Mouse (Mus musculus): ENCODE data around the gene Taok1. TPM values are rescaled to one million over a fixed set of nuclear protein-coding genes. Genes with fewer than 3 reads are reported as not detected.
"Not testable (repeated sequence)": the region's sequence is repeated elsewhere in the genome, so short reads cannot be mapped to it uniquely, and the experiment has no call there.

The Taok1 gene
- polyA plus RNA-seq, 1 experiment from 2014 or later = 11.8 TPM

- Histone ChIP-seq H3K4me1 (replicated peaks; ENCODE audit: control insufficient read depth, insufficient read depth) (no peaks in the 10 kb centered on the region), H3K9ac (ENCODE audit: low read length) (no peak overlapping the region), H3K4me3 (ENCODE audit: low read depth, low read length) (no peak overlapping the region), H3K27me3 (ENCODE audit: control insufficient read depth, insufficient read depth, low read length) (no peaks in the 10 kb centered on the region), H3K36me3 (ENCODE audit: control insufficient read depth, insufficient read depth, low read length) (no peaks in the 10 kb centered on the region), H3K4me2 (replicated peaks; ENCODE audit: low read depth) (no peak overlapping the region), H3K27ac (replicated peaks) (no peak overlapping the region), H3K9me3 (ENCODE audit: control insufficient read depth, low read length) (no peaks in the 10 kb centered on the region)
- TF ChIP-seq CTCF (IDR thresholded peaks at IDR 0.05; ENCODE audit: low read depth) (no peak), EP300 (optimal IDR thresholded peaks at IDR 0.05) (no peak)
- 76% methylated on average over 4 of the region's 4 CpGs for WGBS
- DNase-seq (ENCODE audit: low spot score) (no peak), ATAC-seq (ENCODE audit: low FRiP score, low TSS enrichment) (no peak)
These were observed 75.3 kb downstream of the Taok1 start for GRCm38 (mm10) chr11:77532202-77532846.

- WGBS = 84% methylated on average over 2 of the region's 2 CpGs
These were observed 76.8 kb downstream of the Taok1 start for GRCm38 (mm10) chr11:77530862-77531261.

GRCm38 (mm10) chr11:77529644-77530043 lies 78.0 kb downstream of the Taok1 start:
- WGBS = 65% methylated on average over 3 of the region's 3 CpGs
- Histone ChIP-seq H3K9me3 (ENCODE audit: control insufficient read depth, low read length) (no peaks in the 10 kb centered on the region), H3K4me2 (replicated peaks; ENCODE audit: low read depth) (no peak overlapping the region)

More at GRCm38 (mm10) chr11:77530862-77531261, 76.8 kb downstream of the Taok1 start:
- Histone ChIP-seq H3K9ac (ENCODE audit: low read length) (no peak overlapping the region), H3K4me2 (replicated peaks; ENCODE audit: low read depth) (no peak overlapping the region), H3K27me3 (ENCODE audit: control insufficient read depth, insufficient read depth, low read length) (no peaks in the 10 kb centered on the region), H3K36me3 (ENCODE audit: control insufficient read depth, insufficient read depth, low read length) (no peaks in the 10 kb centered on the region), H3K9me3 (ENCODE audit: control insufficient read depth, low read length) (no peaks in the 10 kb centered on the region), H3K4me1 (replicated peaks; ENCODE audit: control insufficient read depth, insufficient read depth) (no peaks in the 10 kb centered on the region), H3K27ac (replicated peaks) (no peak overlapping the region), H3K4me3 (ENCODE audit: low read depth, low read length) (no peak overlapping the region)
- DNase-seq (ENCODE audit: low spot score) (no peak), ATAC-seq (ENCODE audit: low FRiP score, low TSS enrichment) (no peak)
- TF ChIP-seq CTCF (IDR thresholded peaks at IDR 0.05; ENCODE audit: low read depth) (no peak), EP300 (optimal IDR thresholded peaks at IDR 0.05) (no peak)

GRCm38 (mm10) chr11:77528420-77528819 lies 79.2 kb downstream of the Taok1 start:
- H3K4me2 ChIP-seq (replicated peaks; ENCODE audit: low read depth); H3K36me3 ChIP-seq (ENCODE audit: control insufficient read depth, insufficient read depth, low read length); H3K9me3 ChIP-seq (ENCODE audit: control insufficient read depth, low read length); H3K27ac ChIP-seq (replicated peaks); H3K9ac ChIP-seq (ENCODE audit: low read length); DNase-seq (ENCODE audit: low spot score); ATAC-seq (ENCODE audit: low FRiP score, low TSS enrichment); H3K4me3 ChIP-seq (ENCODE audit: low read depth, low read length); H3K4me1 ChIP-seq (replicated peaks; ENCODE audit: control insufficient read depth, insufficient read depth); H3K27me3 ChIP-seq (ENCODE audit: control insufficient read depth, insufficient read depth, low read length): not testable (repeated sequence)
- TF ChIP-seq CTCF (IDR thresholded peaks at IDR 0.05; ENCODE audit: low read depth) = peak; percentile 20; the same call in 1 of the 2 replicates
- WGBS = 85% methylated on average over 3 of the region's 3 CpGs

More at GRCm38 (mm10) chr11:77529644-77530043, 78.0 kb downstream of the Taok1 start:
- no peaks in the 10 kb centered on the region for H3K27me3 ChIP-seq (ENCODE audit: control insufficient read depth, insufficient read depth, low read length)
- H3K9ac ChIP-seq (ENCODE audit: low read length) = no peak overlapping the region
- no peak overlapping the region for H3K27ac ChIP-seq (replicated peaks)
- no peaks in the 10 kb centered on the region for H3K36me3 ChIP-seq (ENCODE audit: control insufficient read depth, insufficient read depth, low read length)
- DNase-seq (ENCODE audit: low spot score) (no peak), ATAC-seq (ENCODE audit: low FRiP score, low TSS enrichment) (no peak)
- TF ChIP-seq CTCF (IDR thresholded peaks at IDR 0.05; ENCODE audit: low read depth) (no peak), EP300 (optimal IDR thresholded peaks at IDR 0.05) (no peak)
- no peaks in the 10 kb centered on the region for H3K4me1 ChIP-seq (replicated peaks; ENCODE audit: control insufficient read depth, insufficient read depth)
- no peak overlapping the region for H3K4me3 ChIP-seq (ENCODE audit: low read depth, low read length)

- 78% methylated on average over 3 of the region's 3 CpGs for WGBS
- no peak for DNase-seq (ENCODE audit: low spot score)
These were observed 81.7 kb downstream of the Taok1 start for GRCm38 (mm10) chr11:77525804-77526486.

More at GRCm38 (mm10) chr11:77525804-77526486, 81.7 kb downstream of the Taok1 start:
- Histone ChIP-seq H3K4me2 (replicated peaks; ENCODE audit: low read depth) (no peak overlapping the region), H3K9me3 (ENCODE audit: control insufficient read depth, low read length) (no peaks in the 10 kb centered on the region), H3K4me3 (ENCODE audit: low read depth, low read length) (no peak overlapping the region), H3K4me1 (replicated peaks; ENCODE audit: control insufficient read depth, insufficient read depth) (no peaks in the 10 kb centered on the region), H3K9ac (ENCODE audit: low read length) (no peak overlapping the region), H3K36me3 (ENCODE audit: control insufficient read depth, insufficient read depth, low read length) (no peaks in the 10 kb centered on the region), H3K27ac (replicated peaks) (no peak overlapping the region), H3K27me3 (ENCODE audit: control insufficient read depth, insufficient read depth, low read length) (no peaks in the 10 kb centered on the region)
- TF ChIP-seq CTCF (IDR thresholded peaks at IDR 0.05; ENCODE audit: low read depth) (no peak), EP300 (optimal IDR thresholded peaks at IDR 0.05) (no peak)
- ATAC-seq (ENCODE audit: low FRiP score, low TSS enrichment) = no peak

Data from stomach, postnatal 0 days (tissue).